Mouse (Mus musculus) C2C12 (cell line): ENCODE measurements around the gene Chpf.

Experiments
- CEBPB ChIP-seq: IDR thresholded peaks from one replicate; pipeline ENCODE4 v1.6.1; 2011; ENCODE audit warnings: low read depth, mild to moderate bottlenecking, control low read depth, moderate library complexity
- CTCF ChIP-seq: IDR thresholded peaks from one replicate; pipeline ENCODE4 v1.5.1; 2011; ENCODE audit not compliant: control insufficient read depth, insufficient read depth, insufficient read length
- FOSL1 ChIP-seq: IDR thresholded peaks from one replicate; pipeline ENCODE4 v1.8.0; 2011; ENCODE audit warnings: mild to moderate bottlenecking, low read length; ENCODE audit not compliant: poor library complexity, insufficient read depth, severe bottlenecking
- MAX ChIP-seq: IDR thresholded peaks from one replicate; pipeline ENCODE4 v1.6.1; 2011; ENCODE audit warnings: mild to moderate bottlenecking, control low read depth
- MYOD1 ChIP-seq: IDR thresholded peaks from one replicate; pipeline ENCODE4 v1.6.1; 2011; ENCODE audit warnings: low read depth; ENCODE audit not compliant: control insufficient read depth, insufficient read length
- MYOG ChIP-seq: IDR thresholded peaks from one replicate; pipeline ENCODE4 v1.6.1; 2011; ENCODE audit not compliant: control insufficient read depth, insufficient read length; ENCODE audit errors: extremely low read depth
- USF1 ChIP-seq: IDR thresholded peaks from one replicate; pipeline ENCODE4 v1.6.1; 2011; ENCODE audit warnings: low read depth, mild to moderate bottlenecking, control low read depth, moderate library complexity

- TF ChIP-seq CTCF (no peak), MAX (no peak), CEBPB (no peak), MYOG (no peak), MYOD1 (no peak), USF1 (no peak), FOSL1 (no peak)
These were observed 32.5 kb downstream of the Chpf start for GRCm38 (mm10) chr1:75446656-75447055.
